Mouse (Mus musculus) ES-Bruce4 (cell line): Measurements from ENCODE around the gene Dagla. TPM values are rescaled to one million over a fixed set of nuclear protein-coding genes. Genes with fewer than 3 reads are reported as not detected.

Experiments
- H3K27ac ChIP-seq: 2 replicates; pipeline ENCODE4 v1.5.1; 2012; ENCODE audit warnings: low read length, inconsistent platforms; ENCODE audit not compliant: insufficient read depth
- H3K27me3 ChIP-seq: 2 replicates; pipeline ENCODE4 v1.6.1; 2012; ENCODE audit warnings: mild to moderate bottlenecking, low read length, inconsistent platforms; ENCODE audit not compliant: control insufficient read depth, poor library complexity, insufficient read depth, severe bottlenecking
- H3K36me3 ChIP-seq: 2 replicates; pipeline ENCODE4 v1.6.1; 2012; ENCODE audit warnings: inconsistent platforms, mild to moderate bottlenecking, low read length, moderate library complexity; ENCODE audit not compliant: control insufficient read depth, poor library complexity, insufficient read depth, severe bottlenecking
- H3K4me1 ChIP-seq: one replicate; pipeline ENCODE4 v1.8.1; 2011; ENCODE audit warnings: low read length; ENCODE audit not compliant: control insufficient read depth, insufficient read depth
- H3K4me3 ChIP-seq: 2 replicates; pipeline ENCODE4 v1.5.1; 2011; ENCODE audit warnings: low read depth, mild to moderate bottlenecking, low read length
- H3K9ac ChIP-seq: 2 replicates; pipeline ENCODE4 v1.6.1; 2012; ENCODE audit warnings: low read depth, mild to moderate bottlenecking, inconsistent platforms; ENCODE audit not compliant: poor library complexity, severe bottlenecking
- H3K9me3 ChIP-seq: replicated peaks from 2 replicates; pipeline ENCODE4 v1.6.1; 2012; ENCODE audit warnings: mild to moderate bottlenecking, low read length, inconsistent platforms; ENCODE audit not compliant: control insufficient read depth, poor library complexity, insufficient read depth, severe bottlenecking
- CTCF ChIP-seq: IDR thresholded peaks from one replicate; pipeline ENCODE4 v1.8.1; 2011; ENCODE audit warnings: low read depth, low read length
- EP300 ChIP-seq: IDR thresholded peaks from 2 replicates; pipeline ENCODE4 v1.6.1; 2011; ENCODE audit warnings: low read depth, low read length; ENCODE audit not compliant: insufficient read depth
- POLR2A ChIP-seq: IDR thresholded peaks from one replicate; pipeline ENCODE4 v1.8.1; 2011; ENCODE audit warnings: low read length; ENCODE audit not compliant: insufficient read depth
- polyA plus RNA-seq: library from polyadenylated mRNA; stranded (reverse); fragments of >200 nt; gene quantifications from 2 replicates; pipeline ENCODE4 v1.2.4, GENCODE M21; 2011; ENCODE audit warnings: low read depth; ENCODE audit not compliant: missing spikeins, insufficient read depth, insufficient read length

Dagla gene
- polyA plus RNA-seq, 1 experiment, result 1.2 TPM

- no peaks in the 10 kb centered on the region for H3K9me3 ChIP-seq
- no peak overlapping the region for H3K27ac ChIP-seq
- H3K27me3 ChIP-seq, result no peaks in the 10 kb centered on the region
- TF ChIP-seq POLR2A (no peak), EP300 (no peak), CTCF (no peak)
- H3K4me3 ChIP-seq, result no peak overlapping the region
- H3K4me1 ChIP-seq, result no peaks in the 10 kb centered on the region
- H3K9ac ChIP-seq, result no peak overlapping the region
- no peaks in the 10 kb centered on the region for H3K36me3 ChIP-seq
Measured at GRCm38 (mm10) chr19:10331706-10332105, 27.0 kb upstream of the Dagla start.

DNA sequence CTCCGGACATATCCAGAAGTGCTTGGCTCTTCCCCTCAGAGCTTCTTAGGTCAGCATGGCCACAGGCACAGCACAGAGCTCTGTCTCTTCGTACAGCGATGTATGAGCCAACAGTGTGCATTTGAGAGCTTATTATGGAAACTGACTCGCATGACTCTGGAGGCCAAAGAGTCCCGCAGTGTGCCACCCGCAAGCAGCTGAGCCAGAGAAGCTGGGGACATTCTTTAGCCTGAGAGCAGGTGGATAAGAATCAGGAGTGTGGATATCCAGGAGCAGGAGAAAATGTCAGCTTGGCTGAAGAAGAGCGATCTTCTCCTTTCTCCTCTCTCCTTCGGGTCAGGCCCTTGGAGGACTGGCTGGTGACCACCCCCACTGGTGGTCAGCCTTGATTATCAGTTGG, 24.4 kb upstream of the Dagla start:
- TF ChIP-seq POLR2A (no peak), CTCF (no peak), EP300 (no peak)
- no peaks in the 10 kb centered on the region for H3K9me3 ChIP-seq
- no peak overlapping the region for H3K4me3 ChIP-seq
- H3K4me1 ChIP-seq, result no peaks in the 10 kb centered on the region
- no peaks in the 10 kb centered on the region for H3K36me3 ChIP-seq
- no peak overlapping the region for H3K27ac ChIP-seq
- H3K27me3 ChIP-seq, result no peaks in the 10 kb centered on the region
- H3K9ac ChIP-seq, result no peak overlapping the region

DNA sequence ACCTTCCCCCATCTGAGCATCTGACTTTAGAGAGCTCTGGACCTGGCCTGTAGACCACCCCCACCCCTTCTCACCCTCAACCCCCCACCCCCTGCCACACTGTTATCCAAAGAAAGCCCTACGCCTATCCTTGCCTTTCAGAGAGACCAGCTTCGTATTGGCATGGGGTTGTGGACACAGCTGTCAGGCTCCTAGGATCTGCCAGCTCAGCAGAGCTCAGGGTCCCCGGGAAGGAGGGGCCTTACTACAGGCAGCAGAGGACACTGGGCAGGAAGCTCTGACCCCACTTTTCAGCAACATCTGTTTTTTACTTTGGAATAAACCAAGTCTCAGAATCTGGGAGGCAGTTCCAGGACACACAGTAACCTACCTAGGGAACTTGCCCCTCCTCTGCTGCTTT, 21.9 kb upstream of the Dagla start:
- H3K9ac ChIP-seq, result no peak overlapping the region
- H3K4me1 ChIP-seq, result no peaks in the 10 kb centered on the region
- H3K27ac ChIP-seq, result no peak overlapping the region
- no peaks in the 10 kb centered on the region for H3K36me3 ChIP-seq
- no peaks in the 10 kb centered on the region for H3K9me3 ChIP-seq
- no peak overlapping the region for H3K4me3 ChIP-seq
- no peaks in the 10 kb centered on the region for H3K27me3 ChIP-seq
- TF ChIP-seq CTCF (no peak), EP300 (no peak), POLR2A (no peak)

- Histone ChIP-seq H3K36me3 (no peaks in the 10 kb centered on the region), H3K27me3 (no peaks in the 10 kb centered on the region), H3K27ac (no peak overlapping the region), H3K4me3 (no peak overlapping the region), H3K9ac (no peak overlapping the region), H3K4me1 (no peaks in the 10 kb centered on the region), H3K9me3 (no peaks in the 10 kb centered on the region)
- no peak for TF ChIP-seq EP300
Measured at GRCm38 (mm10) chr19:10323860-10324259, 19.2 kb upstream of the Dagla start.

- Histone ChIP-seq H3K27ac (no peak overlapping the region), H3K4me3 (no peak overlapping the region), H3K4me1 (no peaks in the 10 kb centered on the region), H3K27me3 (no peaks in the 10 kb centered on the region), H3K9me3 (no peaks in the 10 kb centered on the region), H3K9ac (no peak overlapping the region), H3K36me3 (no peaks in the 10 kb centered on the region)
- no peak for TF ChIP-seq POLR2A
- TF ChIP-seq CTCF, result no peak
- TF ChIP-seq EP300, result no peak
Measured at GRCm38 (mm10) chr19:10323362-10323837, 18.7 kb upstream of the Dagla start.

DNA sequence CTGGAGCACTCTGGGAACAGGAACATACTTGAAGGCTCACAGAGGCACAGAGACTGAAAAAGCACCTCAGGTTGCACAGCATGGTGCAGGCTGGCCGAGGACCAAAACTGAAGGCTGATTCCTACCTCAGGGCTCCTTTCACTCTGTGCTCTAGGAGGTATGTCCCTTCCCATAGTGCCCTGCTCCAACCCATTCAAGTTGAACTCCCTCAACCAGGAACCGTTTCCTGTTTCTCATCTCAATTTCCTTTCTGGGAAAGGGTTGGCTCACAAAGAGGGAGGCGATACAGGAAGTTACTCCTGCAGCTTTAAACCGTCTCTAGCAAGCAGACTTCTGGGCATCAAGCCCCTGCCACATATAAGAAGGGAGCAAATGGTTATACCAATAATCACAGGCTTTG, 13.1 kb upstream of the Dagla start:
- no peaks in the 10 kb centered on the region for H3K27me3 ChIP-seq
- TF ChIP-seq POLR2A (no peak), EP300 (no peak), CTCF (no peak)
- H3K27ac ChIP-seq, result no peak overlapping the region
- no peaks in the 10 kb centered on the region for H3K36me3 ChIP-seq
- H3K9me3 ChIP-seq, result no peaks in the 10 kb centered on the region
- H3K4me1 ChIP-seq, result no peaks in the 10 kb centered on the region
- H3K4me3 ChIP-seq, result no peak overlapping the region
- no peak overlapping the region for H3K9ac ChIP-seq

DNA sequence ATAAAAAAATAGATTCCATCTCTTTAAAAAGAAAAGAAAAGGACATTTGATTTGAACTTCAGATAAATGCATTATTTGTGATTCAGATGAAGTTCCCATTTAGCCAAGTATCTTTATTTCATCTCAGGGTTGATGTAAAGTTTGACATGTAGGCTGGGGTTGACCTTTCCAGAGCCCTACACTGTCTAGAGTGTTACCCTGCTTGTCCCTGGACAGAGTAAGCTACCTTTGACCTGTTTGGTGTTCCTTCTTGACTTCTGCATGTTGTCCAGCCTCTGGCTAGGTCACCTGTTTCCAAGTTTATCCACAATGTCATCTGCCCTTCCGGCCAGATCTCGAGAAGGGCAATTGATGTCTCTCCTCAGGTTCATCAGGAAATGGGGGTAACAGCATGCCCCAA, 12.7 kb upstream of the Dagla start:
- Histone ChIP-seq H3K4me3 (no peak overlapping the region), H3K9me3 (no peaks in the 10 kb centered on the region), H3K27ac (no peak overlapping the region), H3K4me1 (no peaks in the 10 kb centered on the region), H3K27me3 (no peaks in the 10 kb centered on the region), H3K36me3 (no peaks in the 10 kb centered on the region), H3K9ac (no peak overlapping the region)
- TF ChIP-seq CTCF (no peak), EP300 (no peak), POLR2A (no peak)
